Mouse (Mus musculus) cerebellum, postnatal 25 days (tissue): ENCODE results near the gene Slc25a39.
"Not testable (repeated sequence)": the region's sequence is repeated elsewhere in the genome, so short reads cannot be mapped to it uniquely, and the experiment has no call there.

ENCODE experiments used
- DNase-seq, 2 experiments: peaks; one replicate each; pipeline ENCODE4 v3.0.0; 2021; ENCODE audit warnings: mixed read lengths in 2 of 2

Slc25a39 gene

GRCm38 (mm10) chr11:102394421-102395124, 13.2 kb downstream of the Slc25a39 start:
- peak; percentile 61 to 74 for DNase-seq

- DNase-seq: peak; percentile 72 to 77
Observed at GRCm38 (mm10) chr11:102393719-102394420, 13.9 kb downstream of the Slc25a39 start.

- peak; percentile 98 to 99 for DNase-seq
Observed at GRCm38 (mm10) chr11:102393238-102393634, 14.5 kb downstream of the Slc25a39 start, which contains the start of gene Rundc3a. TSS of gene Rundc3a (plus strand) at chr11:102393403.

GRCm38 (mm10) chr11:102392441-102393237, 15.1 kb downstream of the Slc25a39 start:
- DNase-seq: peak in 1 of 2 experiments; percentile 56

- DNase-seq: not testable (repeated sequence)
Observed at GRCm38 (mm10) chr11:102389436-102389835, 18.3 kb downstream of the Slc25a39 start.

- no peak for DNase-seq
Observed at GRCm38 (mm10) chr11:102386121-102386520, 21.6 kb downstream of the Slc25a39 start.

- DNase-seq: no peak
Observed at GRCm38 (mm10) chr11:102385075-102385474, 22.7 kb downstream of the Slc25a39 start.

- peak; percentile 27 to 39 for DNase-seq
Observed at GRCm38 (mm10) chr11:102384418-102384817, 23.3 kb downstream of the Slc25a39 start.

GRCm38 (mm10) chr11:102383365-102384136, 24.2 kb downstream of the Slc25a39 start:
- DNase-seq: peak; percentile 48 to 54

GRCm38 (mm10) chr11:102382794-102383193, 25.0 kb downstream of the Slc25a39 start:
- no peak for DNase-seq

GRCm38 (mm10) chr11:102381341-102382100, 26.2 kb downstream of the Slc25a39 start:
- DNase-seq: no peak

- no peak for DNase-seq
Observed at GRCm38 (mm10) chr11:102380091-102380490, 27.7 kb downstream of the Slc25a39 start.

- no peak for DNase-seq
Observed at GRCm38 (mm10) chr11:102377186-102377585, 30.6 kb downstream of the Slc25a39 start.

- no peak for DNase-seq
Observed at GRCm38 (mm10) chr11:102376196-102376835, 31.4 kb downstream of the Slc25a39 start.

- peak; percentile 72 to 75 for DNase-seq
Observed at GRCm38 (mm10) chr11:102375196-102376173, 32.3 kb downstream of the Slc25a39 start.

GRCm38 (mm10) chr11:102374108-102374725, 33.5 kb downstream of the Slc25a39 start:
- no peak for DNase-seq

GRCm38 (mm10) chr11:102373646-102374045, 34.1 kb downstream of the Slc25a39 start:
- no peak for DNase-seq

GRCm38 (mm10) chr11:102372936-102373335, 34.8 kb downstream of the Slc25a39 start:
- no peak for DNase-seq
